In the genomic region with DNA sequence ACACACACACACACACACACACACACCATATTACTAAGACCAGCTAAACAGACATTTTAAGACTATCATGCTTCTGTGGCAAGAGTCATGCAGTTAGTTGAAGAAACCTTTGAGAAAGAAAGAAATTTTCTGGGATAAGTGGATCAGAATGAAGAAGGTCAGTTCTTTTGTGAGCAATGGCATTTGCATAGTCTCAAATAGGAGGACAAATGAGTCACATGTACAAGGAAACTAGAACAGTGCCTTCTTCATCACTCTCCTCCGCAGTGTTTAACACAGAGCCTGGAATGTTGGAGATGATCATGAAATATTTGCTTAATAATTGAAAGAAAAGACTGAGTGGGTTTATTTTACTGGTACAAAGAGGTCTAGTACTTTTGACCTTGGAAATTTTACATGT, we compare ENCODE assay signal across 30 mouse cellular contexts.
"Had no signal": no experiment of that assay in that cellular context is flagged by ENCODE, and none has a peak within 500 bp of the region (broad histone marks: within the 10 kb centered on the region; RNA-seq: fewer than 3 reads in every experiment).

No protein-coding gene starts in this region.

- H3K4me1 ChIP-seq: limb, embryonic 10.5 days; limb, embryonic 12.5 days; limb, embryonic 13.5 days; limb, embryonic 15.5 days; liver, embryonic 12.5 days; liver, embryonic 13.5 days; liver, embryonic 15.5 days; lung, embryonic 15.5 days; megakaryocyte, embryonic 14.5 days; midbrain, embryonic 10.5 days; midbrain, embryonic 12.5 days; midbrain, embryonic 13.5 days; midbrain, embryonic 15.5 days; neural tube, embryonic 12.5 days had no signal

- H3K27ac ChIP-seq: limb, embryonic 10.5 days; limb, embryonic 12.5 days; limb, embryonic 13.5 days; limb, embryonic 15.5 days; liver, embryonic 12.5 days; liver, embryonic 13.5 days; liver, embryonic 14.5 days; liver, embryonic 15.5 days; lung, embryonic 15.5 days; macrophage; midbrain, embryonic 10.5 days; midbrain, embryonic 12.5 days; midbrain, embryonic 13.5 days; midbrain, embryonic 15.5 days; neural tube, embryonic 12.5 days had no signal

- ATAC-seq: liver, embryonic 12.5 days; liver, postnatal 0 days; lung, postnatal 0 days; midbrain, embryonic 13.5 days; midbrain, embryonic 15.5 days; midbrain, embryonic 16.5 days had no signal

- DNase-seq: left cerebral cortex, postnatal 4 days; liver; liver, embryonic 13.5 days; liver, postnatal 0 days; lung, adult 18-20 months; lung, adult 2 months; lung, embryonic 14.5 days; lung, postnatal 10 days; lung, postnatal 14 days; lung, postnatal 36 days; lung, postnatal 4 days; midbrain, embryonic 14.5 days had no signal

- H3K27me3 ChIP-seq: limb, embryonic 12.5 days; limb, embryonic 13.5 days; limb, embryonic 15.5 days; liver, embryonic 12.5 days; liver, embryonic 13.5 days; liver, embryonic 15.5 days; lung, embryonic 15.5 days; megakaryocyte, embryonic 14.5 days; midbrain, embryonic 12.5 days; midbrain, embryonic 13.5 days; midbrain, embryonic 15.5 days; neural tube, embryonic 12.5 days had no signal

- H3K36me3 ChIP-seq: limb, embryonic 10.5 days; limb, embryonic 12.5 days; limb, embryonic 13.5 days; limb, embryonic 15.5 days; liver, embryonic 12.5 days; liver, embryonic 13.5 days; liver, embryonic 15.5 days; lung, embryonic 15.5 days; midbrain, embryonic 10.5 days; midbrain, embryonic 12.5 days; midbrain, embryonic 13.5 days; midbrain, embryonic 15.5 days; neural tube, embryonic 12.5 days had no signal

- H3K9me3 ChIP-seq: limb, embryonic 10.5 days; limb, embryonic 12.5 days; limb, embryonic 13.5 days; limb, embryonic 15.5 days; liver, embryonic 12.5 days; liver, embryonic 13.5 days; liver, embryonic 15.5 days; lung, embryonic 15.5 days; megakaryocyte, embryonic 14.5 days; midbrain, embryonic 10.5 days; midbrain, embryonic 12.5 days; midbrain, embryonic 13.5 days; midbrain, embryonic 15.5 days; neural tube, embryonic 12.5 days had no signal

- H3K4me3 ChIP-seq: limb, embryonic 10.5 days; limb, embryonic 12.5 days; limb, embryonic 13.5 days; limb, embryonic 15.5 days; liver, embryonic 12.5 days; liver, embryonic 13.5 days; liver, embryonic 15.5 days; lung, embryonic 15.5 days; megakaryocyte, embryonic 14.5 days; midbrain, embryonic 10.5 days; midbrain, embryonic 12.5 days; midbrain, embryonic 13.5 days; midbrain, embryonic 15.5 days; myocyte; neural tube, embryonic 12.5 days had no signal
